Mouse (Mus musculus) embryonic fibroblast, embryonic 13.5 days (primary cell): Measurements from ENCODE around the gene Cog4.

Experiments used
- CTCF ChIP-seq: IDR thresholded peaks from 2 replicates; pipeline ENCODE4 v1.5.1; 2011; ENCODE audit warnings: mild to moderate bottlenecking, control low read depth, low read length, moderate library complexity, borderline replicate concordance; ENCODE audit not compliant: insufficient read depth
- POLR2A ChIP-seq: IDR thresholded peaks from 2 replicates; pipeline ENCODE4 v1.6.1; 2011; ENCODE audit warnings: low read depth, mild to moderate bottlenecking, control low read depth, low read length, moderate library complexity

DNA sequence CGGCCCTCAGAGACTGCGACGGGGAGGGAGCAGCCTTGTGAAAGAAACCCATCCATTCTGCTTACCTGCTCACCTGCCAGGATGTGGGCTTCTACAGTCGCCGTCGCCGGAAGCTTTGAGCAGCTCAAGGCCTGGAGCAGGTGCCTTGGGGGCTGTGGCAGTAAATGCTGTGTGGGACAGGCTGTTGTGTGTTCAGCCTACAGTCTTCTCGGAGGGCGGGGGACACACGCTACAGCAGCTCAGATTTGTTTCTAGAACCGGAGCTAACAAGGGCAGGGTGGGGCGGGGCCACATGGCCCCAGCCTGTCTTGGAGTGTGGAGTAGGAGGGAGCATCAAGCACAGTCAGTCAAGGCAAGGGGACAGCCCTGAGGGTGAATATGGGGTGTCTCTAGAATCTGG is 40.7 kb upstream of the Cog4 start, which contains the start of gene Il34:
- TF ChIP-seq POLR2A (no peak), CTCF (no peak)
